Mouse (Mus musculus) layer of hippocampus, adult 18-20 months (tissue): ENCODE results near the gene Sowahd. TPM values are rescaled to one million over a fixed set of nuclear protein-coding genes. Genes with fewer than 3 reads are reported as not detected.
A peak's percentile ranks its signal among the peaks of the same experiment; 100 is the strongest.
"Not testable (repeated sequence)": the region's sequence is repeated elsewhere in the genome, so short reads cannot be mapped to it uniquely, and the experiment has no call there.

Experiments
- DNase-seq, 2 experiments: peaks; one replicate each; pipeline ENCODE4 v3.0.0; 2022; ENCODE audit warnings: low spot score in 2 of 2
- long read RNA-seq: library from polyadenylated mRNA; stranded (forward); transcript quantifications from one replicate; pipeline ENCODE4 v2.0.0, GENCODE M21; 2021
- total RNA-seq, 2 experiments: library from RNA; stranded (reverse); gene quantifications; 2 replicates each; pipeline ENCODE4 v1.2.3; 2021

The Sowahd gene
- not detected for total RNA-seq
- long read RNA-seq: 0 reads

DNA sequence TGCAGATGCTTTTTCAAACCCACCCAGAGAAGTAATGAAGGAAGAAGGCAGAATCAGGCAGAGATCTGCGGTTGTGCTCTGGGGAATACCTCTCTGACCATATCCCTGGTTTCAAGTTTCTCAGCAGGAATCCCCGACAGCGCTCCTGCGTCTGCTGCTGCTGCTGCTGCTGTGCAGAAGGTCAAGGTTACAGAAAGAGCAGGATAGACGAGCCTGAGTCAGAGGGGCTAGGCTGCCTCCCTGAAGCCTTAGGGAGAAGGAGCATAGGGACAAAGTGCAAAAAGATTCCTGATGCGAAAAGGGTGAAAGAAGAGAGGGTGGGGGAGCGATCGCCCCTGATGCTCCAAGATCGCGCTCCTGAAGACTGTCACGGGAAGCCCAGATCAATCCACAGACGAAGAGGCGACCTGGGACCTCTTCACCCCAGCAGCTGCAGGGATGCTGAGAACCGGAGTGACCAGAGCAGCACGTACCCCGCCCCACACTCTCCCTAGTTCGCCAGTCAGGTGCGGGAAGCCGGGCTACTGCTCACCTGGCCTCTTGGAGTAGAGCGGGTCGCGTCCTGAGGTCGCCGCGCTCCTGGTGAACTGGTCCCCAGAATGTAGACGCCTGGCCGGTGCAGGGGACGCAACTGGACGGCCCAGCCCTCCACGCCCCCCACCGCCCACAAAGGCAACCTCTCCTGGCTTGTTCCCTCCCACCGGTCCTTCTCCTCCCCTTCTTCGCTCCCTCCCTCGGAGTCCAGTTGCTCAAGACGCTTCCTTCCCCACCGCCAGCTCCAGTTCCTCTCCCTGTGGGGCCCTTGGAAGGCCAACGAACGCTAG lies at the start of gene Sowahd:
Gene Sowahd, plus strand, starts transcription at position 780 of the 824 bp plus-strand sequence.
- DNase-seq: no peak

DNA sequence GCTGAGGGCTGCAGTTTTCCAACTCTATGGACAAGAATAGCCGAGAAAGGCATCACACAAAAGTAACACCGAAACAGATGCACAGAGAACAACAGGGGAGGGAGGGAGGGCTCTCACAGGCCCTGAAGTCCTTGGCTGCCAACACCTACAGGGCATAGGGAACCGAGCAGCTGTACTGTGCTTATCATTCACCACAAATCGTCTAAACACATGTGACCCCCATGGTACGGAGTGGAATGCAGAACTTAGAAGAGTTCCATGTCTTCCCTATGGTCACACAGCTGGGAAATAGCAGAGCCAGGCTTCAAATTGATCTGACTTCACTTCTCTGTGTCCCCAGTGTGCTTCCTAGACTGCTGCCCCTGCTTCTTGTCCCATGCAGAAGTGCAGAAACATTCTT lies 34.8 kb upstream of the Sowahd start:
- DNase-seq: no peak

DNA sequence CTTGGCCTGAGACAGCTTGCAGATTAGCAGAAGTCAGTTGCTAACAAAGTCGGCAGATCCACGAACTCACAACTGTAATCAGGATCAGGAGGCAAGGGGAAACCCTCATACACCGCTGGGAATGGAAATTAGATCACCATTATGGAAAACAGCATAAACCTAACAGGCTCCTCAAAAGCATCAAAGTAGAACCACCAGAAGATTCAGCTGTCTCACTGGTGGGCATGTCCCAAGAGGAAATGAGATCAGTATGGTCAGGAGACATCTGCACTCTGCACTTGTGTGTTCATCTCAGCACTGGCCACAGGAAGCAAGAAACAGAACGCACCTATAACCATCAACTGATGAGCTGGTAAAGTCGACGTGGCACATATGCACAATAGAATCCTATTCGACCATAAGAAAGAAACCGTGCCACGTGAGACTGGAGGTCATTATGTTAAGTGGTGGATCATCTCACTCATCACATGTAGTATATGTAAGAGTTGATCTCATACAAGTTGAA lies 30.4 kb upstream of the Sowahd start:
- no peak for DNase-seq

DNA sequence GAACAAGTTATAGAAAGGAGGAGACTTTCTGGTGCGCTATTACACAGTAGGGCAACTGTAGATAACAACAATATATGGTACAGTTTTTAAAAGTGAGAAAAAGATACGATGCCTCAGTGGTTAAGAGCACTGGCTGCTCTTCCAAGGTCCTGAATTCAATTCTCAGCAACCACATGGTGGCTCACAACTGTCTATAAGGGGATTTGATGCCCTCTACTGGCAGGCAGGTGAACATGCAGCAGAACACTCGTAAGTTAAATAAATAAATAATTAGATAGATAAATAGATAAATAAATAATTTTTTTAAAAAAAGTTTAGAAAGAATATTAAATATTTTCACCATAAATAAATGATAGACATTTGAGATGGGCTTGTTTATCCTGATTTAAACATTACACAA lies 29.6 kb upstream of the Sowahd start:
- no peak for DNase-seq

DNA sequence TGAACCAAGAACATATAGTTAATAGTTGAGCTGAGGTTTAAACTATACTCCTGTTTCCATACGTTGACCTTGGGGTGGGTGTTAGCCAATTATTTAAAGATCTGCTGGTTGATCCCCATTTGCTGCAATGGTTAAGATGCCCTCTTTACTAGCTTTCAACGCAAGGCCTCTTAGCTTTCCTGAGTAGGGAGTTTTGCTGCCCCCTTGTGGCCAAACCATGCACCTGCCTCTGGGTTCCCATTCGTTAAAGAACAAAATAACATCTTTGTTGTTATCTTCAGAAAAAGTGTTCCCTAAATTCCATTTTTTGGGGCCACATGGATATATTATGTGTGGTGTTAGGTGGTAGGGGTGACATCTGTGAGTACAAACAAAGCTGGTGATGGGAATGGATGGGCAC lies 26.0 kb upstream of the Sowahd start:
- peak; percentile 19 to 68 for DNase-seq

DNA sequence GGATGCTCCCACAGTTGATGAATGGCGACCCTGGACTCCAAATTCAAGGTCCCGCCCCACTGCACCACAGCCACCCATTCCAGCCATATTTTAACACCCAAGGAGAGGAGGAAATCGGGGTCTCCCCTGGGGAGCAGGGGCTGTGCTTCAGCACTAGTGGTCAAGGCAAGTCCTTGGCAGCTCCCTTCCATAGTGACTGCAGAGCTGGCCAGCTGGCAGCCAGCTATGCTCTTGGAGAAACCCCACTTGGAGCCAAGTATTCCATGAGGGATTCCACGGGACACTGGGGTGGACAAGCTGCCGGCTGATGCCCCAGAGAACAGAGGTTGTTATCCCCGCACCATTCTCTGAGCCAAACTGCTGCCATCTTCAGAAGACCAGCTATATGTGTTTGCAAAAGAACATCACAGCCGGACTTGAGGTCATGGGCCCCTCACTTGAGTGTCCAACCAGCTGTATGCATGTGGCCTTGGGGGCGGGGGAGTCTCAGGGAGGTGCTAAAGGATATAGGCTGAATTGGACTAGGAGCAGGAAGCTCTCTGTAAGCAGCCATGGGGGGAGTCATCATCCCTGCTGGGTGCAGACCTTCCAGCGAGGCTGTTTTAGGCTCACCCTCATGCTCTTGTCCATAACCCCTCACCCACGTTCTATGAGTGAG lies 24.9 kb upstream of the Sowahd start:
- DNase-seq: no peak

DNA sequence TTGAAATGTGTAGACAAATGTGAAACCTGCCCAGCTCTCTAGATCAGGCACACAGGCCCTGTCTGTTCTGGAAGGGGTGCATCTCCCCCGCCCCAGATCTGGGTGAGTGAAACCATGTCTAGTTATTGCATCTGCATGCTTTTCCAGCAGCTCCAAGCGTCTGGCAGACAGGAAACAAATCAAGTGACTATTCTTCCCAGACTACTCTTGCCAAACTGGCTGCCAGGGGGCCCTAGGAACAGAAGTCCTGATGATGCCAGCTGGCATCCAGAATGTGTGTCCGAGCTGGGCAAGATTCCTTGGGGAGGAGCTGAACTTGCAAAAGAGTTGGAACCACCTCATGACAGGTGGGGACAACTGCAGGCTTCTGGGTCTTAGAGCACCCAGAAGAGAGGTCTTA lies 20.3 kb upstream of the Sowahd start:
- peak; percentile 8 to 35 for DNase-seq

DNA sequence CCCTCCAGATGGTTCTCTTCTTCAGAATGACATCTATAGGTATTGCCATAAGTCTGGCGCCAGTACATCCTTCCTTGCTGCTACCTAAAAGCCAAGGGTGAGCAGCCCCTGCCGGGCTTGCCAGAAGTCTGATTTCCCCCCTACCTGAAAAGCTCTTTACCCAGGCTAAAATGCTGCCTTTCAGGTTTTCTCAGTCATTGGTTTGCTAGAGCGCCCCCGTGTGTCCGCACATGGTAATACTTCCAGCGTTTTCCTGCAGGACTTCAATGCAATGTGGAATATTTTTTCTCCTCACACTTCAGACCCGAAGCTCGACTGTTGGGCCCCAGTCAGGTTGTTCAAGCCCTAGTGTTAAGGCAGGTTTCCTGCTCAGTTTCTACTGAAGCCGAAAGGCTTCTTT lies 5.9 kb upstream of the Sowahd start:
- peak; percentile 37 to 76 for DNase-seq

DNA sequence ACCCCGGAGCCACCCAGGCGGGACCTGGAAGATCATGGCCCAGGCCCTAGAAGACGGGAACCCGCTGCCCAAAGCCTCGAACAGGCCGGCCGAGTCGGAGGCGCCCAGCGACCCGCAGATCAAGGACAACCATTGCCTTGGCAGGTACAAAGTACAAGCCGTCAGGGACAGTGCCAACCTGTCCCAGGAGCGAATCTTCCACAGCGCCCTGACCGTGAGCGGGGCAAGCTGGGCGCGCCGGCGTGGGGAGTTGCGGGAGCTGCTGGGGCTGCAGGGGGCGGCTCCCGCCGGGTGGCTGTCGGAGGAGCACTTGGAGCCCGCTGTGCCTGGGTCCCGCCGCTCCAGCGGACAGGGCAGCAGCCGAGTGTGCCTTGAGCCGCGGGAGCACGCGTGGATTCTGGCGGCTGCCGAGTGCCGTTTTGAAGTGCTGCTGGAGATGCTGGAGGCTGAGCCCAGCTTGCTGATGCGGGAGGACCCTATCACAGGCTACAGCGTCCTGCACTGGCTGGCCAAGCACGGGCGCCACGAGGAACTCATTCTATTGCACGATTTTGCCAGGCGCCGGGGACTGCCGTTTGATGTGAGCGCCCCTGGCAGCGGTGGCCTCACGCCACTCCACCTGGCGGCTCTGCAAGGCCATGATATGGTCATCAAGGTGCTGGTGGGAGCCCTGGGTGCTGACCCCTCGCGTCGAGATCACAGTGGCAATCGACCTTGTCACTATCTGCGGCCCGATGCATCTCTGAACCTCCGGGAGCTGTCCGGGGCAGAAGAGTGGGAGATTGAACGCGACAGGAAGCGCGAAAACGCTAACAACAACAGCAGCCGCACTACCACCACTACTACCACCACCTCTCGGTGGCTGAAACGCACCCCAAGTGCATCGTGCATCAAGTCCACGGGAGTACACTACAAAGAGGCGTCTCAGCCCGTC lies 512 bp downstream of the Sowahd start:
- no peak for DNase-seq

DNA sequence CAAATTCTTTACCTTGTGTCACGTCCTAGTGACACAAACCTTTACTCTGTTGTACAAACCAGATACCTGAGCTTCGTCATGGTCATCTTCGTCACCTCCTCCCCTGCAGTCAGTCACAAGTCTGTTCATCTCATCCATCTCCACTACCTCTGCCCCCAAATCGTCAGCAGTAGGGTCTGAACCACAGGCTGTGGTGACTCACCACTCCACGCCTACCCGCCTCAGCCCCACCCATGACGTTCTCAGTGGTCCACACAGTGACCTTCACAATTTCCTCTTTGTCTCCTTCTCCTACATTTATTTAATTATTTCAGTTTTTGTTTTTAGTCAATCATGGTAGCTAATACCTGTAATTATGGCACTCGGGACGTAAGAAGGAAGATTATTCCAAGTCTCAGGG lies 15.3 kb downstream of the Sowahd start:
- no peak for DNase-seq

DNA sequence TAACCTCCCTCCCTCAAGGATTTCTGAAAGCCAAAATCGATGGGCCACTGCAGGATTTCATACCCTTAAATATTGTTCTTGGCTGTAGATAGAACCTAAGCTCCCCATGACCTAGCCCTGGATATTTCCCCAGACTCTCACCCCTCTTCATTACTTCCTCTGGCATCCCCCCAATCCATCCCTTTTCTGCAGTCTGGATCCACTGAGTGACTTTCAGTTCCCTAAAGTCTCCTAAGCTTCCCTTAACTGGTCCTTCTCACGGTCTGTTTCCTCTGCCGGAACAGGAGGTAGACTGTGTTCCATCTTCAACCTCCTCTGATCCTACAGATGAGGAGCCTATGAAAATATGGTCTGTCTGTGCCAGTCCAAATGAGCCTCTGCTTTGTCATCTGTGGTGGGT lies 18.7 kb downstream of the Sowahd start:
- DNase-seq: no peak

DNA sequence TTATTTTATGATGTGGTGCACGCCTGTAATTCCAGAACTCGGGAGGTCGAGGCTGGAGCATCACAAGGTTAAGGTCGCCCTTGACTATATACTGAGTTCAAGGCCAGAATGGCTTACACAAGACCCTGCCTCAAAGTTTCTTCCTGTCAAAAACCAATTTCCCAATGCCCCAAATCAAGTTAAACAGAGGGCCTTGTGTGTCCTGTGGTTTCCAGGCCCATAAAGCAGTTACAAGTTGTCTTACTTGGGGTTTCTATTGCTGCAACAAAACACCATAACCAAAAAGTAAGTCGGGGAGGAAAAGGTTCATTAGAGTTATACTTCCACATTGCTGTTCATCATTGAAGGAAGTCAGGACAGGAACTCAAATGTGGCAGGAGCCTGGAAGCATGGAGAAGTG lies 20.1 kb downstream of the Sowahd start:
- no peak for DNase-seq

DNA sequence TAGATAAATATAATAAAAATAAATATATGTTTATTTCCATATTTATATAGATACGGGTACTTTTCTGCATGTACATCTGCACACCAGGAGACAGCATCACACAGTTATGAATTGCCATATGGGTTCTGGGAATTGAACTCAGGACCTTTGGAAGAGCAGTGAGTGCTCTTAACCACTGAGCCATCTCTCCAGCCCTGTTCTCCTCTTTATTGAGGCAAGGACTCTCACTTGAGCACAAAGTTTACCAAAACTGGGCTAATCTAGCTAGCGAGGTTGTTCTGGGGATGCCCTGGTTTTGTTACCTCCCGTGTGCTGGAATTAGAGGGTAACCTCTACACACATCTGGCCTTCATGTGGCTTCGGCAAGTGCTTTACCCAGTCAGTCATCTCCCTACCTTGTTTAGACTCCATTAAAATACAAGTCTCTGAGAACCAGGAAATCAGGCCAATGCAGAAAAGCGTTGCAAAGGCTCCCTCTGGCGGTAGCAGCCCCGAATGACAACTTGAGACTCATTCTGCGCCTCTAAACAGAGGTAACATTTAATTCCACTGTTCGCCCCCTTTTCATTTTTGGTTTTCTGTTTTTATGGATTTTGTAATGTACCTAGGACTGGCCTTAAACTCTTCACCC lies 25.7 kb downstream of the Sowahd start:
- peak; percentile 24 to 77 for DNase-seq

DNA sequence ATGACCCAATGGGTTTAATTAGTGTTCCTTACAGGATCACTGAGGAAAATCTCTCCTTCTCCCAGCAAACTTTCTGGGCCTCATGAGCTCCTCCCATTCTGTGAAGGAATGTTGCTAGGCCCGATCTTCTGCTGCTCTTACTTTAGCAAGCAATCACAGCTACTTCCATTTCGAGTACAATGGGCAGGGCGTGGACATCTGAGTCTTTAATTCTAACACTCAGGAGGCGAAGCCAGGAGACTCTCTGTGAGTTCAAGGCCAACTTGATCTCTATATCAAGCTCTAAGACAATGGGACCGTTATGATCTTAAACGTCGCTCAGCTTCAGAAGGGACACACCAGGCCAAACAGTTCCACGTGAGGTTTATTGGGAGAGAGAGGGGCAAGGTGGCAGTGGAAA lies 28.0 kb downstream of the Sowahd start:
- no peak for DNase-seq

DNA sequence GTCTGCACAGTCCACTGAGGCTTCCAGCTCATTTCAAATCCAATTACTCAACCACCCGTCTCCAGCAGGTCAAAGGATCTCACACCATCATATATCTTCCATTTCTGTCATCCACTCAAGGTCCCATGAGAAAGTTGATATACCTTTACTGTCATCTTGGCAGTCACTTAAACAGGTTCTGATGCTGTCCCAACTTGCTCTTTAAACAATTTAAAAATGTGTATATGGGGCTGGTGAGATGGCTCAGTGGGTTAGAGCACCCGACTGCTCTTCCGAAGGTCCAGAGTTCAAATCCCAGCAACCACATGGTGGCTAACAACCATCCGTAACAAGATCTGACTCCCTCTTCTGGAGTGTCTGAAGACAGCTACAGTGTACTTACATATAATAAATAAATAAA lies 31.7 kb downstream of the Sowahd start:
- DNase-seq: not testable (repeated sequence)

DNA sequence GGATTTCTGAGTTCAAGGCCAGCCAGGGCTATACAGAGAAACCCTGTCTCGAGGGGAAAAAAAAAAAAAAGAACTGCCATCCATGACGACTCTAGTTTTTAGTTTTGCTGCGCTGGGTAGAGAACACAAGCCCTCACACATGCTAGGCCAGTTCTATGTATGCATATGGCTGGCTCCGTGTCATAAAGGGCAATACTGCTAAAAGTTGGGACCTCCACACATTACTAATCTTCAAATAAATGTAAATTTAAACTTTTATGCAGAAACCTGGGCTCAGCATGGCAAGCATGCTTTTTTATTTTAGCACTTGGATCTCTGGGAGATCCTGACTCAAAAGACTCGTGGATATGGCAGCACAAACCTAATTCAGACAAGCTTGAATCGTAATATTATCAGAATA lies 32.5 kb downstream of the Sowahd start:
- DNase-seq: no peak

DNA sequence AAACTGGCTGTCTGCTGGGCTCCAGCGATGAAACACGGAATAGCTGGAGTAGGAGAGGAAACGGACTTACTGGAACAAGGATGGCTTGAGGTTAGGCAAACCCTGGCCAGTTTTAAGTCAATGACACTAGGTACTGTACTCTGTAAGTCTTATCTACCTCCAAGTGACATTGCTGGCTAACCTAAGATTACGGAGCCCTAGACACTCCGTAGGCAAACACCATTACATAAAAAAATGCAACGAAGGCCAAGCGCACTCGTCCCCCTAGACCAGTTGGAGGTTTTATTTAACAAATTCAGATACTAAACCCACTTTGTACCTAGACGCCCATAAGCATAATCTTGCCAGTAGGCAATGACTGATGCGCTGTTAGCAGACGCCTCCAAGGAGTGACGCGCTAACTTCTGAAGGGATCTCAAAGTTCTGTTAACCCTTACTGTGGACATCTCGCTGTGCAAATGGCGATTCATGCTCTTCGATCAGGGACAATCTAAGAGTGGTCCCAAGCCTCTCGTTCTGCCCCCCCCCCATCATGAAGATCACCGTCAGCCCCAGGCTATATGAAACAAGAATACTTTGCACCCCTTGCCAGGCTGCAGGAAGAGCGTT lies 35.8 kb downstream of the Sowahd start:
- peak; percentile 9 to 29 for DNase-seq

DNA sequence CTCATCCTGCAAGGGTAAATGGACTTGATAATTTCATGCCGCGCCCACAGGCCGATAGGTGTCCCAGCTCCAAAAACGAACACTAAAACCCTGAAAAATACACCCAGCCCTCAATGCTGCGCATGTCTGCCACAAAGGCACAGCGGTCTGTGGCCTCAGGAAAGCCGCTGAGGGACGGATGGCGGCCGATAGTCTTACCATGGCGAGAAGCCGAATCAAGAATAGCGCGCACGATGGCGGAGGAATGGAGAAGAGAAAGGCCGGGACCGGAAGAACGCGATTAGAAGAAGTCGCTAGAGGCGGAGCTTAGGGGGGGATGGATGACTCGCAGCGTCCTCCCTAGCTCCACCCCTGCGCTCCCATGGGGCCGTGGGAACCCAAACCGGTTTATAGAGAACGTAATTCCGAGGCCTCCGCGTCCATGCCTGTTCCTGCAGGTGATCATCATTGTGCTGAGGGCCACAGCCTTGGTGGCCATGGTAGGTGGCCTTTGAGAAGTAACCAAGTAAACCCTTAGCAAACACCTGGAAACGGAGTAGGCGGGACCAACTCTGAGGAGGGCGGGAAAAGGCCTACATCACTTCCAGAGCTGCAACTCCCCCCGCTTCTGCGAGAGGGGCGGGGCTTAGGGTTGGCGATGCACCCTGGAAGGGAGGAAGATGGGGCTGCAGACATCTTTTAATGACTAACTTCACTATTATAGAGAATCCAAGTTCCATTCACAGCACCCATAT lies 36.4 kb downstream of the Sowahd start, which contains the start of gene Rpl39:
Gene Rpl39, minus strand, starts transcription at position 476 of the 734 bp plus-strand sequence.
- peak; percentile 76 to 87 for DNase-seq

DNA sequence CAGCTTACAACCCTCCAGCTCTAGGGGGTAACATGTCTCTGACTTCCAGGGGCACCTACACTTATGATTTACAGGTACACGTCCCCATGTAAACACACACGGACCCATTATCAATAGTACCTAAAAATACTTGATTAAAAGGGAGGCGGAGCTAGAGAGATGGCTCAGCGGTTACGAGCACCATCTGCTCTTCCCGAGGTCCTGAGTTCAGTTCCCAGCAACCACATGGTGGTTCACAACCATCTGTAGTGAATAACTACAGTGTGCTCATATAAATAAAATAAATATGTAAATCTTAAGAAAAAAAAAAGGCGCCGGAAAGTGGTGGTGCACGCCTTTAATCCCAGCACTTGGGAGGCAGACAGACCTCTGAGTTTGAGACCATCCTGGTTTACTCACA lies 37.0 kb downstream of the Sowahd start:
- no peak for DNase-seq

DNA sequence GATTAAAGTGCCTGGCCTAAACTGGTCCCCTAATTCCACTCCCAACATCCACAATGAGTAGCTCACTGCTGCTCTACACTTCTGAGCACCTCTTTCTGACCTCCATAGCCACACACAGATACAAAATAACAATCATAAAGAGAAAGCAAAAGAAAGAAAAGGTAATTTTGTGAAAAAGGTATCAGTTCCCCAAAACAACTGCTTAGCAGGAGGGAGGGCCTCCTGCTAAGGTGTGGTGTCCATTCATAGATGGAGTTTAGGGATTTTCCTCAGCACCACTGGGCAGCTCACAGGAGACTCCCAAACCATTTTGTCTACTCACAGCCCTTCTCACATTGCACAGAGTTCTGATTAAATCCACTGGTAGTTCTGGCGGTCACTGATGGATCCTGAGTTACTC lies 40.1 kb downstream of the Sowahd start:
- no peak for DNase-seq
